Mouse (Mus musculus): ENCODE measurements at regions not wholly inside any gene's neighbourhood (a gene's known extent, or its start where the extent isn't known, plus 50 kb on each side); places are given as distances from the start of the nearest gene placed in this dataset.

DNA sequence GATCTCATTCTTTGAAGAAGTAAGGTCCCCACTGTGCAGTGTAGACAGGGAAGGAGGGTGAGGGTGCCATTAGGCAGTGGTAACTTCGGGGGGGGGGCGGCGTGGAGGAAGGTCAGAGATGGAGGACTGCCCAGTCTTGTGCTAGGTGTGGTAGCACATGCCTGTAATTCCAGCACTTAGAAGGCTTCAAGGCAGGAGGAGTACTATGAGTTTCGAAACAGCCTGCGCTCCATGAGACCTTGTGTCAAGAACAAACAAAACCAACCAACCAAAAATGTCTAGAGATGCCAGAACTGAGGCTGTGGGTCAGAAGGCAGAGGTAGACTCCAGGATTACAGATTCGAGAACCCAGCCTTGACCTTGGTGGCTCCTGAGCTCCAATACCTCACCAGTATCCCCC, 130.8 kb downstream of the Pja1 start:
- no peak for DNase-seq

DNA sequence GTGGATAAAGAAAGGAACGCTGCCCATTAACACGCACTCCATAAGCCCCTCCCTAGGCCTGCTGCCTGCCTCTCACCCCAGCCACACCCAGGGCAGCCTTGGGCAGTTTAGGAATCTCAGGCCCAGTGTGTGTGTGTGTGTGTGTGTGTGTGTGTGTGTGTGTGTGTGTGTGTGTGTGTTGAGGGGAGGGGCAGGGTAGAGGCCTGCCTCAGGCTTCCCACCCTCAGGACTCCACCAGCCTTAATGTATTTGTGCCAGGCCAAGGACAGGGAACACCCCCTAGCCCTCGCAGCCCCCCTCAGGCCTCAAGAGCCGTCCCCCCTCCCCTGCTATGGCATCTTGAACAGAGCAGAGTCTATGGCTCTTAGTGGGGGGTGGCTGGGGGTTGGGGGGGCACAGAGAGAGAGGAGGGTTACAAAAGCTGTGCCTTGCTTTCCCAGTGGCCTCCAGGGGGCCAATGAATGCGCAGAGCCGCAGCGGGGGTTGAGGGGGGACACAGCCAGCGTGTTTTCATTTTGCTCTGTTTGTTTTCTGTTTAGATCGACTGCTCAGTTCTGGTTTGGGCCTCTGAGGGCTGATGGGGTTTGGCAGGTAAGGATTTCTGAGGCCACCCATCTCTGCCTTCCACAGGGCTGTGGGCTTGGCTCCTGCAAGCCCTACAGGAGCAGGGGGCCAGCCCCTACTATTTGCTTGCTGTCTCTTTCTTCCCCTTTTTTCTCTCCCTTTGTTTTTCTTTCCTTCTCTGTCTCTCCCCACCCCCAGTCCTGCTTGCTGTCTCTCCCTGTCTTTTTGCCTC, 131.8 kb downstream of the Pja1 start:
- DNase-seq: no peak

DNA sequence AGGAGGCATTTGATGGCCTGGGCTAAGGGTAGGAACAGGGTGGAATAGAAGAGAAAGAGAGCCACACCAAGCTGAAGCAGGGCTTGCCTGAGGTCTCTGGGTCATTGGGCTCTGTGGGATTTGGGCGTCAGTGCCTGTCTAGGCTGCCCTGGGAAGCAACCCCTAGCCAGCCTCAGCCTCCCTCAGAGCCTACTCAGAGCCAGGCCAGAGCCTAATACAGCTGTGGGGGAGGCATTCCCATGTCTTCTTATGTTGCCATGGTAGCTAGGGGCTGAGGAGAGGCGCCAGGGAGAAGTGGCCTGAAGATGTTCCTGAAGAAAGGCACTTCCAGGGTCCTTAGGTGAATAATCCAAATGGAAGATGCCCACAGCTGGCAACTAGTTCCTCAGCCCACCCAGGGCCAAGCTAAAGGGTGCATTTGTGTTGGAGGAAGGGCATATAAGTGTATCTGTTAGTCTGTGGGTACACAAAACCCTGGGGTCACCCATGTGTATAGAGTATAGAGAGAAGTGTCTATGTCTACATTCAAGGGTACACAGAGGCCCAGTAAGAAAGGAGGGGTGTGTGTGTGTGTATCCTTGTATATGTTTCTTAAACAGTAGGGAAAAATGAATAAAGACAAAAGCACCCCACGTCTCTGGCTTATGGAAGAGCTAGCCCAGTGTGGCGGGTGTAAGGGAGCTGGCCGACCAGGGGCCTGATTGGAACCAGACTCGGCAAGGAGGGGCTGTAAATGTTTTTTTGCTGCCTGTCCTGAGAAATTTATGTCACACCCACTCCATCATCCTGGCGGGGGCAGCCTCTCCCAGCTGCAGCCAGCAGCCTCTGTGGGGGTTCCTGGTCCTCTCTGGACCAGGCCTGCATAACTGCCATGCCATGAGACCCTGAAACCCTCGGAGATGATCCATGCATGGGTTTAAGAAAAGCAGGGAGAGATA, 134.2 kb downstream of the Pja1 start:
- no peak for DNase-seq

DNA sequence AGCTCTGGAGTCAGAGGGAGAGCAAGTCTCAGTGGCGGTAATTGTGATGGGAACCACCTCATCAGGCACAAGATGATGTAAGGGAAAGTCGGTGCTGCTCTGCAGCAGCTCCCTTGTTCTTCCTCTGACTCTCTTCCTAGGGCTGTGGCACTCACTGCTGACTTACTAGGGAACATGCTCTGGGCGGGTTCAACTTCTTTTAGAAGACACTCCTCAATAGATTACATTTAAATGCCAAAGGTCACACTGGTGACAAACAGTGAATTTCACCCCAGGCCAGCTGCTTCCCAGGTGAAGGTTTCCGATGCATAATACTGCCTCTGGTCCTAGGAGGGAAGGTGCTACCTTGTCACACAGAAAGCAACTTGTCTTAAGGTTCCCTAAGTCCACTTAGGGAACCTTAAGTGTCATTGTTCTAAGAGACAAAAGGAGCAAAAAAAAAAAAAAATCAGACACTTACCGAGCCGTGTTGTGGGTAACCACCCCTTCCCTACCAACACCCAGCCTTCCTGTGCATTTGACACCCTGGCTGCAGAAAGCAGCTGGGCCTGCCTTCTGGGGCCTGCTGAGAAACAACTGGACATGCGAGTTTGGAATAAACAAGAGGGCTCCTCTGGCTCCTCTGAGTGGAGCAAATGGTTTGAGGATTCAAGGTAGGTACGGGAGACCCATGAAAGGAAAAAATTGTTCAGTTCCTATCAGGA, 135.0 kb downstream of the Pja1 start:
- DNase-seq: no peak

DNA sequence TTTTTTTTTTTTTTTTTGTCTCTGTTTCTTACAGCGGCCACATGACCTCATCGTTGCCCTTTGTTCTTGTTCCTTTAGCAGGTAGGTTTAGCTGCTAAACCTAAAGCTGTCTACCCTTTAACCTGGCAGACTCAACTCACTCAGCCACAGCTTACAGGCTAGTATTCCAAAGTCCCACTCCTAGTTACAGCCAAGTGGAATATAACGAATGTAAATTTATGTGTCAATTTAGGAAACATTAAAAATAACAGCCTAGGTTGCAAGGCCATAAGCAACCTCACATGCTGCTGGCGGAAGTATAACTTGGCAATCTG, 138.7 kb downstream of the Pja1 start:
- no peak for DNase-seq

DNA sequence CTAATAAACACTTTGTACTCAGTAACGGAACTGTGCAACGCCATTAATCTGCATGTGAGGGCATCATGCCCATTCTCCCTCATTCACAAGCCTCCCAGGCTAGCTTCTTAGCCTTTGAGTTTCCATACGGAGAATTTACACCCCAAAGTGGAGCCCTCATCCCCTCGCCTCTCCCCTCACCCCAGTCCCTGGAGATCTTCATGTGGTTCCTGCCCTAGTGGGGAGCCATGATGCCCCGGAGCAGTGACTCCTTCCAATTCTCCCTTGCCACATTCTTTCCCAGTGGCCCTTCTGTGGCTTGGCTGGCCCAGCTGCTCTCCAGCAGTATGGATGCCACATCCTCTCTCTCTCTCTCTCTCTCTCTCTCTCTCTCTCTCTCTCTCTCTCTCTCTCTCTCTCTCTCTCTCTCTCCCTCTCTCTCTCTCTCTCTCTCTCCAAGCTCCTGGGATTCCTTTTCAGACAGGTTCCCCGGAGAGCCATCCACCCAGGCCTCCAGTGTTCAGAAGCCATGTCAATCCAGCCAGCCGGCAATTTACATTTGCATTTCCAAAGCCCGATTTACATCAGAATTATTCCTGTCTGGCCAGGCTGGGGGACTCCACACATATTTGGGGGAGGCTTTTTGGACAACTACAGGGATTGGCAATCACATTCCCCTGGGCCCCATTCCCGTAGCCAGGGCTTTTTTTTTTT, 139.2 kb downstream of the Pja1 start:
- DNase-seq: no peak

DNA sequence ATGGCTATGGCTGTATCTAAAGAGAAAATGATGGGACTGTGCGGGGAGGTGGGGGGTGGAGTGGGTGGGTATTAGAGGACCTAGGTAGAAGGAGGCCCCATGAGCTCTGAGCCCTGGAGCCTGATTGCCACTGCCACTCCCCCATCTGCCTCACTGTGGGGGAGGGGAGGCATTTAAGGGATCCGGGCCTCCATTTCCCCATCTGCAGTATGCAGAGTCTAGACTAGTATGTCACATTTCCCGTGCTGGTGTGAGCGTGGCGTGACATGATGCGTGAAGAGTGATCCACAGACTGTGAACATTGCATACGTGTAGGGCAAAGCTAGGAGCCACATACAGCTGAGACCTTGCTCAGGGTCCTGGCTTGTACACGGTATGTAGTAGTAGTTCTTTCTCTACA, 140.7 kb downstream of the Pja1 start:
- no peak for DNase-seq

DNA sequence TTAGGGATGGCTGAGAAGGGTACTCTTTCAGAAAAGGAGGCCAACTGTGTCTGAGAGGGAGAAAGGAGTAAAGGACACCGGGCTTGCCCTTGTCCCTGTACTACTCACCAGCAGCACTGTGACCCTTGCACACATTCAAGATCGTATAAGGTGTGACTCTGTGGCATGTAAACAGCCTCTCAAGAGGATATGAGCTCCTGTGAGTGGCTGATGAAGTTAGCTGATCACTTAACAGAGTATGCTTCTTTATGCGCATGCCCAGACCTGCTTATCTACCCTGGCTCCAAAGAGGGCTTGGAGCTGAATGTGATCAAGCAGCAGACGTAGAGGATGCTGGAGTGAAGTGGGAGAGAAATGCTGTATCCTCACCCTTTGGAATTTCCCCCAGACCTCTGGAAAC, 142.5 kb downstream of the Pja1 start:
- no peak for DNase-seq

DNA sequence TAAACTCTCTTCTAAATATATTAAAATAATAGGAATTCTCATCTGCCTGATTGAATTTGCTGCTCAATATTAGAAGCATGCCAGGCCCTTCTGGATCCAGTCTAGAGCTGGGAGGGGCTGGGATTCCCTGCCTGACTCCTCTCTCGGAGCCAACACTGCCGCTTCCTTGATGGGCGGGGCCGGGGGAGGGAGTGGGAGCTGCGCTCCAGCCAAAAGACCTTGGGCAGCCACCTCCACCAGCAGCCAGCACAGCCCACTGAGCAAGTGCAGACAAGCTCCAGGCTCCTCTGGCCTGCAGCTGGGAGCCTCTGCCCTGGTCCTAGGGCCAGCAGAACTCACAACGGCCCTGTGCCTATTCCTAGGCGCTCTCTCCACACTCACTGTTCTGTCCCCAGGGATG, 144.9 kb downstream of the Pja1 start:
- DNase-seq: peak; percentile 63 to 67

DNA sequence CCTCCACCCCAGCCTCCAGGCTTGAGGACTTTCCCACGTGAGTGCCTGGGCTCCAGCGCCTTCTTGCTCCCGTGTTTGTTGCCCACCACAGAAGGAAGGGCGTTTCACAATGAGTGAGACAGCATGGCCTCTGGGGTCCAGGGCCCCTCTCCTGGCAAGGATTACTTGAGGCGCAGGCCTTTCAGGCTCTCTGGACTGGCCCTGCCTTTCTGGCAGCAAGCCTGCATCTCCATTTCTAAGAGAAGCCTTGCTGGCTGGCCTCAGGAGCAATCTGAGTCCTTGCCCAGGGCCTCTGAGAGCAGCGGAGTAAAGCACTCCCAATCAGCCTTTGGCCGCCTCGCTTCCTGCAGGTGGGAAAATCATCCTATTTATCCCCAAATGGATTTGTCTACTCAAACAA, 145.6 kb downstream of the Pja1 start:
- DNase-seq: peak; percentile 71 to 80

DNA sequence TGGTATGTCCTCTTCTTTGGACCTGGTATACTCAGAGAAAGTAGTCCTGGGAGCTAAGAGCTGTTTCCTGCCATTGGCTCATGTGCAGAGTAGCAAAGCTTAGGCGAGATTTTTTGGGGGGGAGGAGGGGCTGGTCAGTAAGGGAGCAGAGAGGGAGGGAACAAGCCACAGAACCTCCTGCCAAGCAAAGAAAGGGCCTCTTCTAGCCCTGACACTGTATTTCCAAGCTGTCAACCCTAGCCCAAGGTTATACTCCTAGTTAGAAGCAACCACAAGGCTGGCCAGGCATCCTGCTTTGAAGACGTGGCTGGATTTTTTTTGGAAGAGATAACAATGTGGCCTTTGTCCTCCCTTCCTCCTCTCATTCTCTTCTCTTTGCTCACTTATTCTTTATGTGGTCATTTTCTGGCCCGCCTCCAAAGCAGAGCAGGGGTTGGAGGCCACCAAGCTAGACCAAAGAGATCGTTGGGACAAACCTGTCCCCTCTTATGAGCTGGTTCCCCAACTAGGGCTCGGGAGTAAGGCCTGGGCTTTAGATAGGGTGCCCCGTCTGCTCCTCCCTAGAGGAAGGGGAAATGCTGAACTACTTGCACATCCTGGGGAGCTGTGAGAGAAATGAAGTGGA, 146.4 kb downstream of the Pja1 start:
- DNase-seq: no peak

DNA sequence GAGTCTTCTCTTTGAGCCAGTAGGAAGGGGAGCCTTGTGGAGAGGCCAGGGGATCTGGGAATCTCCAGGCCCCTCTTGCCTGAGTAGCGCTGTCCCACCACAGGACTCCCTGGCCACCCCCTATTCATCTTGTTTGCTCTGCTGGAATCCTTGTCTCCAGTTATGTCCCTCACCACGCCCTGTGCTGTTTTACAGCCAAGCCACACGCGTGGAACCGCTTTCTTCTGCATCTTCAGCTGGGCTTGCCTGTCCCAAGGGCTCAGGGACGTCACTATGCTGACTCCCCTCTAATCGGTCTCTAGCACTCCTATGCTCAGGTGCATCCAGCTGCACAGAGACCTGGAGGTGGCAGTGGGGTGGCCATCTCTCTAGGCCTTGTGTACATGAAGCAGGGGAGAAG, 151.3 kb downstream of the Pja1 start:
- DNase-seq: no peak

DNA sequence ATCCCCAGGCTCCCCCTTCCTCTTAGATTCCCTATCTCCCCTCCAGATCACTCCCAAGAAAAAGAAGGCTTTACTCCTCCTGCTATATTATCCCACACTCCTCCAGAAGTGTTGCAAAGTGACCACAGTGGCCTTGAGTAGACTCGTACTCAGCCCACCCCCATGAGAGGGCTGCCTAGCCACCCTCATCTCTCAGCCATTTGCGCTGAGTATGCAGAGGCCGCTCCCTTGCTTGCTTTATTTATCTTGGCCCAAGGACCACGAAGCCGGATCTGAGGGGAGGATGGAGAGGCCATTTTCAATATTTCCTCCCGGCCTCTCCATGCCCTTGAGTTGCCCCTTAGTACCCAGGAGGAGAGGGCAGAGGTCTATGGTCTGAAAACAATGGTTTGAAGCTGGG, 151.9 kb downstream of the Pja1 start:
- no peak for DNase-seq

DNA sequence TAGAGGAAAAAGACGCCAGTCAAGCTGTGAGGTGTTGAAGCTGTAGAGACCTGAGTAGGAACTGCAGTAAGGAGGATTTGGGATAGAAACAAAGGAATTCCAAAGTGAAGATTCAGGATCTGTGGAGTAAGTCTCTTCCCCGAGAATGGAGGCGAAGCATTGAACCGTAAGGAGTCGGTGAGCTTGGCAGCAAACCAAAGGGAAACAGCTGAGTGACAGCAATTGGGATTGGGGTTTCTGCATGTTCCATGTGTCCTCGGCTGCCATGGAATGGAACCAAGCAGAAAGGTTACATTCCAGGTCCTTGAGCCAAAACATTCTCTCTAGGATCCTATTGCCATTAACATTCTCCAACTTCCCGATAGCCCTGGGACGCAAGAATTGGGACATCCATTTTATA, 152.9 kb downstream of the Pja1 start:
- peak; percentile 78 to 81 for DNase-seq

DNA sequence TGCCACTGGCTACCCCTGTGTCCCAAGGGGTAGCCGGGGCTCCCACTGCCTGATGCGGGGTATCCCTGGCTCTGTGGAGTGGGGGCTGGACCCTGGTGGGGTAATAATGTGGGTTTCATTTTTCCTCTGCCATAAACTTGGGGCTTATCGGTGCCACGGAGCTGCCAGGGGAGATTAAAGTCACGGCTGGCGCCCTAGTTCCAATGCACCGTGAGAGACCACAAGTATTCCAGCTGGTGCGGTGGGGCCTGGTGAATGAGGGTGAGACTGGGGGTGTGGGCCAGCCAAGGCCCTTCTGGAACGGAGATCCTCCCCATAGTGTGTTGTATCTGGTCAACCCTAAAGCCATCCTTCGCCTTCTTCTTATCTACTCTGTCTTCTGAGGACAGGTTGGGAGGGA, 153.3 kb downstream of the Pja1 start:
- peak; percentile 30 to 40 for DNase-seq

DNA sequence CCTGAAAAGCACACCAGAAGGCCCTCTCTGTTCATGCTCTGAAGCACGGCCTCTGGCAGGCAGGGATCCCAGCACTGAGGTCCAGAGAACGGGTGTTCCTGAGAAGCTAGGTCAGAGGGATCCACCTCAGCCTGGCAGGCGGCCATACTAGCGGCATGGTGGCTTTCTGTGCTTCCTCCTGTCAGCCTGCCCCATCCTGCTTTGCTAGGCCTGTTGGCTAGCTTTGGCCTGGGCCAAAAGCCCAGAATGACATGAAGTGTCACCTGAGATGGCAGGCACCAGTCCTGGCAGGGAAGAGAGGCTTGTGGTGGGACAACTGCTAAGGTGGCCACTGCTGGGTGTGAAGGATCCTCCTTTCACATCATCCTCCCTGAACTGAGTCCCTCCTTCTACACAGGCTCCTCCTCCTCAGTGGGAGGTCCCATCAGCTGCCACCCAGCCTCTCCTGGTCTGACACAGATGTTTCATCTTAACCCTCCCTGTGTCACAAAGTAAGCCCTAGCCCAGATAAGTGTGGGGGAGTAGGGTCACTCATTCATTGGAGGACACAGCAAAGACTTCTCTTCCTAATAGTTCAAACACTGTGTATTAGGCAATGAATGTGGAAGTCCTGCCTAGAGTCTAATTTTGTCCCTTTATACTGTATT, 154.5 kb downstream of the Pja1 start:
- DNase-seq: peak; percentile 88 to 91

DNA sequence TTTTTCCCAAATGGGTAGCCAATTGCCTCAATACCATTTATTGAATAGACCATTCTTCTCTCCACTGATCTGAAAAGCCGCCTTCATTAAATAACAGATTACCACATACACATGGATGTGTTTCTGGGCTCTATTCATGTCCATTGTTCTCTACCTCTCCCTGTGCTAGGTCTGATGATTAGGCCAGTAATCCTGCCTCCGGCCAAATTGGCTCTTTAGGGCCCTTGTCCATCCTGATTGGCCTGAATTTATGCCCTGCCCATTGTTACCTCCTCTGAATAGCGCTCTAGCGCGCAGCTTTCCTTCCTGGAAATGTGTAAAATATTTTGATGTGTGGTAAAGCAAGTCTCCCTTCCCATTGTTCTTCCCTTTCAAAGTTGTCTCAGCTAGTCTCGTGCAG, 163.2 kb downstream of the Efnb1 start:
- no peak for DNase-seq

DNA sequence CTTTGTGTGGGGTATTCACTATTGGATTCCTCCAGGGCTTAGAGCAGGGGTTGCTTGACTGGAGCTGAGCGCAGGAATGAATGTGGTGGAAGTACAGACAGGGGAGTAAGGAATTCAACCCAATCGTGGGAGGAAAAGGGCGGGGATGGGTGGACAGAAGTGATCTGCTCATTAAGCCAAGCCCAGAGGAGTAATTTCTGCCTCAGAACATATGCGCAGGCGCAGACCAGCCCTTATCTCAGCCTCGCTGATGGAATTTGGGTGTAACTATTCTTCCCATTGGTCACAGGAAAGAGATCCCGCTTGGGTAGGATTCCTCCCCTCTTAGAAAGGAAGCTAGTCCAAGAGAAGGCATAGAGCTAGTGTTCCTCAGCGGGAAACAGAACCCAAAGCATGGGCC, 158.8 kb downstream of the Efnb1 start:
- no peak for DNase-seq

DNA sequence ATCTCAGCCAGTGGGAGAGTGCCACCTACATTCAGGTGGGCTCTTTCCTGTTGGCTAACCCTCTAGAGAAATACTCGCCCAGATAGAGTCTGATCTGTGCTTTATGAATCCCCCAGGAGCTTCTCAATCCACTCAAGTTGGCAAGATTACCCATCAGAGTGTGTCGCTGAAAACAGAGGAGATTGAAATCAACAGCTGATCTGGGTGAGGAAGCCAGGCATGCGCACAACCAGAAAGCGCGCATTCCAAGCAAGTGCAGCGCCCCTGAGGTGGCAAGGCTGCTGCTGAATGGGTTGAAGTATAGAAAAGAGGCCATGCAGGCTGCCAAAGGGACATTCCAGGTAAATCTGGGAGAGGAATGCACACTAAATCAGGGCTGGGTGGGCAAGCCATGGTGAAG, 158.0 kb downstream of the Efnb1 start:
- no peak for DNase-seq

DNA sequence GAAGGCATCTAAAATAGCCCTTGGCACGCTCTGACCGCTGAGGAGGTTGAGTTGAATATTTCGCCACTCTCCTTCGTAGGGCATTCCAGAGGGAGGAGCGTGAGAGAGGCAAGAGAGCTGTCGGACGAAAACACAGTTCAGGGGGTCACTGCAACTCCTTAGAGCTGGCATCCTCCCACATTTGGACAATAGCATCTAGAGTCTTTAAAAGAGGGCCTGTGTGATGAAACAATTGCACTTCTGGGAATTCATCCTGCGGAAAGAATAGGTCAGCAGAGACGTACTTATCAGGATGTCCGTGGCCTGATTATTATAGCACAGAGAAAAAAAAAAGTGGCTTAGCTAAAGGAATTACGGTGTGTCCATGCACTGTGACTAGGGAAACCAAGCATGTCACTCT, 156.8 kb downstream of the Efnb1 start:
- no peak for DNase-seq

DNA sequence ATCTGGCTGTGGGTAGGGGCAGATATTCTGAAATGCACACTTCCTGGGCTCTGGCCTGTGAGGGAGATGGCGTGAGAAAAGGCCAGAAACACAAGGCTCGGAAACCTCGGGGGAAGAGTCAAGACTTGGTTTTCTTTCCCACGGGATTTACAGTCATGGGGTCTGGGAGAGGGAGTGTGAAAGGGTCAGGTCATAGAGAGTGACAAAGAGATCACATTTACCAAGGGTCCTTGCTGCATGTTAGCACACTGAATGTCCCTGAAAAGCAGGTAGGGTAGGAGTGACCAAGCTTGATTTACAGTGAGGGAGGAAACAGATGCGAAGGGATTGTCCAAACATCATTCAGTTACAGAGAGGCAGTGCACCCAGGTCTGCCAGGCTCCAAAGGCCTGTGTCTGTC, 156.0 kb downstream of the Efnb1 start:
- DNase-seq: no peak

DNA sequence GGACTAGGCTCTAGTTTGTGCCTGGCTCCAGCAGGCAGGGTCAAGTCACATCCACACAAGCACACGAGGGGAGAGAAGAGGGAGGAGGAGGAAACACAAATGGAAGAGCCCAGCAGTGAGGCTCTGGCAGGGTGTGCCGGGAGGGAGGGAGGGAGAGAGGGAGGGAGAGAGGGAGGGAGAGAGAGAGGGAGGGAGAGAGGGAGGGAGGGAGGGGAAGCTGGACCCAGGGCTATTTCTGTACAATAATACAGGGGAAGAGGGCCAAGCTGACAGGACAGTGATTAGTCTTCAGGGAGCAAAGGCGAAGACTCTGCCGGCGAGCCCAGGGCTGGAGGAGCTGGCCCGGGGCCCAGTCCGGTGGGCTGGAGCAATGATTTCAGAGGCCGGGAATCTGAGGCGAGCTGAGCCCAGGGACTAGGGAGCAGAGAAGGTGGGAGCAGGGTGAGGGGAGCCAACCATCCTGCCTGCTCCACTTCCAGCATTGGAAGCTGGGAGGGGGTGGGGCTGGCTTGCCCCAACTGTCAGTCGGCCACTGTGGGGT, 155.6 kb downstream of the Efnb1 start:
- DNase-seq: peak; percentile 49 to 59
